Mouse (Mus musculus) kidney, embryonic 14.5 days (tissue): ENCODE measurements around the gene Hnrnpa2b1. TPM values are rescaled to one million over a fixed set of nuclear protein-coding genes. Genes with fewer than 3 reads are reported as not detected.

Source experiments
- ATAC-seq: fragments of 200-750 bp; cut with Nextera tagmentation; 2 replicates; pipeline ENCODE4 v1.8.0; 2017; ENCODE audit warnings: moderate number of reproducible peaks, mild to moderate bottlenecking, moderate TSS enrichment, moderate library complexity; ENCODE audit not compliant: low FRiP score, low TSS enrichment
- H3K27ac ChIP-seq: fragments of 300-500 bp; sonication (generic); 2 replicates; pipeline ENCODE4 v1.5.1; 2014; ENCODE audit warnings: low read depth, mild to moderate bottlenecking, low read length, moderate library complexity, mixed read lengths
- H3K27me3 ChIP-seq: fragments of 300-500 bp; sonication (generic); 2 replicates; pipeline ENCODE4 v1.6.1; 2014; ENCODE audit warnings: mild to moderate bottlenecking, low read length; ENCODE audit not compliant: control insufficient read depth, insufficient read depth
- H3K36me3 ChIP-seq: fragments of 300-500 bp; sonication (generic); 2 replicates; pipeline ENCODE4 v1.6.1; 2014; ENCODE audit warnings: low read length, mixed read lengths; ENCODE audit not compliant: control insufficient read depth, insufficient read depth
- H3K4me1 ChIP-seq: fragments of 300-500 bp; sonication (generic); 2 replicates; pipeline ENCODE4 v1.6.1; 2014; ENCODE audit warnings: low read length, mixed read lengths; ENCODE audit not compliant: control insufficient read depth, insufficient read depth
- H3K4me2 ChIP-seq: fragments of 300-500 bp; sonication (generic); replicated peaks from 2 replicates; pipeline ENCODE4 v1.6.1; 2014; ENCODE audit warnings: low read depth, mild to moderate bottlenecking, low read length
- H3K4me3 ChIP-seq: fragments of 300-500 bp; sonication (generic); 2 replicates; pipeline ENCODE4 v1.5.1; 2014; ENCODE audit warnings: mild to moderate bottlenecking, low read length
- H3K9ac ChIP-seq: fragments of 300-500 bp; sonication (generic); 2 replicates; pipeline ENCODE4 v1.6.1; 2014; ENCODE audit warnings: low read depth, mild to moderate bottlenecking, low read length, moderate library complexity
- H3K9me3 ChIP-seq: fragments of 300-500 bp; sonication (generic); 2 replicates; pipeline ENCODE4 v1.6.1; 2016; ENCODE audit warnings: low read length; ENCODE audit not compliant: control insufficient read depth
- WGBS: fragments of 180-500 bp; shearing (Covaris S2); extraction: QIAGEN DNeasy Blood & Tissue Kit; methylation state at CpG from one replicate; pipeline ENCODE4 v1.1.7; 2014; 5-methylcytosine and 5-hydroxymethylcytosine counted together
- polyA plus RNA-seq: library from polyadenylated mRNA; unstranded; fragments of >200 nt; fragmentation: Nextera tagmentation; extraction: Ambion mirVana; gene quantifications from 2 replicates; pipeline ENCODE4 v1.2.1, GENCODE M21; 2014

The Hnrnpa2b1 gene
- polyA plus RNA-seq, 1 experiment from 2014 or later, result 1,378 TPM

DNA sequence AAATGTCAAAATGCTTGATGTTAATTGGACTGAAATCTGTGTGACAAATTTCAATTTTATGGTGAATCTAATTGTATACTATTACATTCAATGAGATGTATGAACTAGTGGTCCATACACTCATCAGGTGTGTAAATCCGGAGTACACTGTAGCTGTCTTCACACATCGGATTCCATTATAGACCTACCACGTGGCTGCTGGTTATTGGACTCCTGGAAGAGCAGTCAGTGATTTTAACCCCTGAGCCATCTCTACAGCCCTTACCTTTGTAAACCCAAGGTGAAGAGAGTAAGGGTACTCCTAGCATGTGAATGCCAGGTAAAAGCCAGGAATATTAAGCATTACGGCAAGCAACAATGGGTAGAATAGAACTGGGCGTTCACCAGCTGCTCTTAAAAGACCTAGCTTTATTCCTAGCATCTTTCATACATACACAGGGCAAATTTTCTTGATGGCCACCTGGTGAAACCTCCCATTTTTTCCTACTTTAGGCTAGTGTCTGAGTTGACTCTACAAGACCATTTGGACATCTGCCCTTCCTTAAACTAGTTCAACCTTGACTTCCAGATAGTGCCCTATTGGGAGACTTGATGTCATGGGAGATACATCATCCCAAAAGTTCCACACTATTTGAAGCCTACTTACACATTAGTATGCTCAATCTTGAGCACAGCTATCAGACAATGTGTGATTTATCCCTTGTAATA, 10.2 kb downstream of the Hnrnpa2b1 start:
- no peaks in the 10 kb centered on the region for H3K27me3 ChIP-seq
- no peak overlapping the region for H3K4me3 ChIP-seq
- H3K27ac ChIP-seq, result no peak overlapping the region
- peaks cover 56% of the 10 kb centered on the region for H3K36me3 ChIP-seq
- ATAC-seq, result peak; percentile 34; the same call in 1 of the 2 replicates
- no peaks in the 10 kb centered on the region for H3K4me1 ChIP-seq
- 46% methylated on average over 5 of the region's 5 CpGs for WGBS
- H3K4me2 ChIP-seq, result no peak overlapping the region
- H3K9me3 ChIP-seq, result no peaks in the 10 kb centered on the region
- no peak overlapping the region for H3K9ac ChIP-seq

DNA sequence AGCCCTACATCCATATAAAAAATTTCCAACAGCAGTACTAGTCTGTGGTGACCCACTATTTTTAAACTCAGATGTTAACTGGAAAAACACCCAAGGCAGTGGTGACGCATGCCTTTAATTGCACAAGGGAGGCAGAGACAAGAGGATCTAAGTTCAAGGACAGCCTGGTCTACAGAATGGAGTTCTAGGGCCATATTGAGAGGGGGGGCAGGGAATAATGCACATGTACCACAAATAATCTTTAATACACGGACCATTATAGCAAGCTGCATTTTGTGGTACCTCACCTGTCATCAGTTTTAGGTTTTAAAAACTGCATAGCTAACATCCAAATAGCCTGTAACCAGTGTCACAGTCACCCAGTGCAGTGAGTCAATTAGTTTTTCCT, 10.8 kb downstream of the Hnrnpa2b1 start:
- WGBS, result 45% methylated on average over 2 of the region's 2 CpGs
- Histone ChIP-seq H3K4me3 (no peak overlapping the region), H3K9me3 (no peaks in the 10 kb centered on the region), H3K4me1 (no peaks in the 10 kb centered on the region), H3K9ac (no peak overlapping the region), H3K27ac (no peak overlapping the region), H3K4me2 (no peak overlapping the region), H3K27me3 (no peaks in the 10 kb centered on the region), H3K36me3 (peaks cover 50% of the 10 kb centered on the region)
- ATAC-seq, result no peak

DNA sequence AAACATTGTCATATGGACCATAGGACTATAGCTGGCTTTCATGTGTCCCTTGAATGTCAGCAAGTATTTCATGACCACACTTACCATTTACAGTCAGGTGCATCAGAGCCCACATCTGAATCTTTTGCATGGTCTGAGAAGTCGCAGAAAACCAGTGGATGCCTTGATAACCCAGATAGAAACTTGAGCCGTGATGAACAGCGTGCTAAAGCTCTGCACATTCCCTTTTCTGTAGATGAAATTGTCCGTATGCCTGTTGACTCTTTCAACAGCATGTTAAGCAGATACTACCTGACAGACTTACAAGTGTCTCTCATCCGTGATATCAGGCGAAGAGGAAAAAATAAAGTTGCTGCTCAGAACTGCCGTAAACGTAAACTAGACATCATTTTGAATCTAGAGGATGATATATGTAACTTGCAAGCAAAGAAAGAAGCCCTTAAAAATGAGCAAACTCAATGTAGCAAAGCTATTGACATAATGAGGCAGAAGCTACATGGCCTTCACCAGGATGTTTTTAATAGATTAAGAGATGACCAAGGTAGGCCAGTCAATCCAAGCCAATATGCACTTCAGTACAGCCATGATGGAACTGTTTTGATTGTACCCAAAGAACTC, 11.8 kb downstream of the Hnrnpa2b1 start:
- Histone ChIP-seq H3K4me2 (no peak overlapping the region), H3K9ac (no peak overlapping the region), H3K27ac (no peak overlapping the region), H3K27me3 (no peaks in the 10 kb centered on the region), H3K36me3 (peaks cover 40% of the 10 kb centered on the region), H3K4me1 (no peaks in the 10 kb centered on the region), H3K4me3 (no peak overlapping the region), H3K9me3 (no peaks in the 10 kb centered on the region)
- 81% methylated on average over 8 of the region's 8 CpGs for WGBS
- no peak for ATAC-seq

DNA sequence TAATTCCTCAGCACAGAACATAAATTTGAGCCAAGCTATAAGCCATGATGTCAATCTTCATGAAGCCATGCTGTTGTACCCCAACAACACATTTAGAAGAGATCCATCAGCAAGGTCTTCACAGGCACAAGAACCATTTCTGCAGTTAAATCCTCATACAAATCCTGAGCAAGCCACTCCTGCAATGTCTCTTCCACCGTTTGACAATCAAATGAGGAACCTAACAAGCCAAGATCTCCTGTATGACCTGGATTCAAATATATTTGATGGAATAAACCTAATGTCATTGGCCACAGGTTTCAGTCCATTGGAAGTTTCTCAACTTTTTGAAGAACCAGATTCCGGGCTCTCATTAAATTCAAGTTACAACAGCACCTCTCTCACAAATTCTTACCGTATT, 12.4 kb downstream of the Hnrnpa2b1 start:
- Histone ChIP-seq H3K27me3 (no peaks in the 10 kb centered on the region), H3K9me3 (no peaks in the 10 kb centered on the region), H3K4me3 (no peak overlapping the region), H3K4me1 (no peaks in the 10 kb centered on the region), H3K36me3 (peaks cover 36% of the 10 kb centered on the region), H3K9ac (no peak overlapping the region), H3K4me2 (no peak overlapping the region), H3K27ac (no peak overlapping the region)
- 67% methylated on average over 3 of the region's 3 CpGs for WGBS
- ATAC-seq, result no peak

DNA sequence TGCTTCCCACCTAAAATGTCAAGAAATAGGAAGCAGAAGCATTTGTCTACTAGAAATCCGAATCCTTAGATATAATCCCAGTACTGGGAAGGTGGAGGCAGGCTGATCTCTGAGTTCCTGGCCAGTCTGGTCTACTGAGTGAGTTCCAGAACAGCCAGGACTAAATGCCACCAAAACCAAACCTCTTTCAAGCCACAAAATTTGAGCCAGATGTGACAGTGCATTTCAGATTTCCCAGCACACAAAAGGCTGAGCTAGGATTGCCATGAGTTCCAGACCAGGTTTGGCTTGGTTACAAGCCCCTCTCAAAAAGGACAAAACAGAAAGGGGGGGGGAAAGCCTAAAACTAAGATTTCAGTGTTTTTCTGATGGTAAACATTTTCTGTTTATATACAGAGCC, 13.5 kb downstream of the Hnrnpa2b1 start:
- Histone ChIP-seq H3K9ac (no peak overlapping the region), H3K4me3 (no peak overlapping the region), H3K27ac (no peak overlapping the region), H3K4me1 (no peaks in the 10 kb centered on the region), H3K27me3 (no peaks in the 10 kb centered on the region), H3K36me3 (peaks cover 26% of the 10 kb centered on the region), H3K4me2 (no peak overlapping the region), H3K9me3 (no peaks in the 10 kb centered on the region)
- no peak for ATAC-seq
- 72% methylated on average over 1 of the region's 1 CpGs for WGBS

DNA sequence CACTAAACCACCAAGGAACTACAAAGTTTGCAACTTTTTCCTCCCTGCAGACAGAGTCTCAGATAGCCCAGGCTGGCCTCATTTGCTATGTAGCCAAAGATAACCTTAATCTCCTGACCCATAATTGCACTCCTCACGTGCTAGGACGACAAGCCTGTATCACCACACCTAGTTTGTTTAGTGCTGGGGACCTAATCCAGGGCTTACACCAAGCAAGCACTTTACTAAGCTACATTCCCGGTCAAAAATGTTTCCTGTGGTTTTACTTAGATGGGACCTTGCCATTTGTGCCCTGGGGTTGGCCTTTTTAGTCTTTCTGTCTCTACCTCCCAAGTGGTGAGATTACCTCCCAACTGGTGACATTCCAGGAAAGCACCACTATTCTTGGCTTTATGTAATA, 14.7 kb downstream of the Hnrnpa2b1 start:
- ATAC-seq, result no peak
- no peaks in the 10 kb centered on the region for H3K4me1 ChIP-seq
- WGBS, result 66% methylated on average over 3 of the region's 3 CpGs

DNA sequence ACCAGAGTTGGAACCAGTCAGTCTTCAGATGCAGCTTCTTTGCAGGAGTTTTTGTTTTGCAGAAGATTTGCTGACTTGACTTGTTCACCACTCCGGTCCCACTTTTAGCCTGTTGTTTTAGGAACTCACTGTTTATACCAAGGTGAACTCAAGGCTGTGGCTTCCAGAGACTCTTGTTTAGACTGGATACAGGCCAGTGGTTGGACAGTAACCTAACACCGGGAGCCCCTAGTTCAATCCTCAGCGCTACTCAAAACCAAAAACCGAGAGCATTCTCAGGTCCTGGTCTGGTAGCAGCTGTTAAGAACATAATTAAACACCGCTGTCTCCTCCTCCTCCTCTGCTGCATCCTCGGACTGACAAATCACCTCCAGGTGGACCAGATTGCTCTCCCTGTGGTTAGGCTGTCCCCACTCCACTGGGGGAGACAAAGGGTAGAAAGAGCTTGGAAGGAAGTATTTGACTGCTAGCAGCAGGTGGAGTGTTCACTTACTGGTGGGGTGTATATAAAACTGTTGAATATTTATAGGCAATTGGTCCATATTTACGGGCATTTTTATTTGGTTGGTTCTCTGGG, 16.7 kb downstream of the Hnrnpa2b1 start:
- Histone ChIP-seq H3K36me3 (peaks cover 1% of the 10 kb centered on the region), H3K9ac (no peak overlapping the region), H3K27ac (0 out of 2 replicates have a peak overlapping the region, but pooled peaks have one; percentile 2), H3K27me3 (no peaks in the 10 kb centered on the region), H3K4me3 (no peak overlapping the region), H3K9me3 (no peaks in the 10 kb centered on the region), H3K4me2 (no peak overlapping the region), H3K4me1 (no peaks in the 10 kb centered on the region)
- ATAC-seq, result peak; percentile 63; the same call in 1 of the 2 replicates
- WGBS, result 31% methylated on average over 7 of the region's 7 CpGs

More for the DNA sequence above, 14.7 kb downstream of the Hnrnpa2b1 start:
- Histone ChIP-seq H3K9ac (no peak overlapping the region), H3K36me3 (peaks cover 16% of the 10 kb centered on the region), H3K4me3 (no peak overlapping the region), H3K4me2 (no peak overlapping the region), H3K9me3 (no peaks in the 10 kb centered on the region), H3K27me3 (no peaks in the 10 kb centered on the region), H3K27ac (no peak overlapping the region)

DNA sequence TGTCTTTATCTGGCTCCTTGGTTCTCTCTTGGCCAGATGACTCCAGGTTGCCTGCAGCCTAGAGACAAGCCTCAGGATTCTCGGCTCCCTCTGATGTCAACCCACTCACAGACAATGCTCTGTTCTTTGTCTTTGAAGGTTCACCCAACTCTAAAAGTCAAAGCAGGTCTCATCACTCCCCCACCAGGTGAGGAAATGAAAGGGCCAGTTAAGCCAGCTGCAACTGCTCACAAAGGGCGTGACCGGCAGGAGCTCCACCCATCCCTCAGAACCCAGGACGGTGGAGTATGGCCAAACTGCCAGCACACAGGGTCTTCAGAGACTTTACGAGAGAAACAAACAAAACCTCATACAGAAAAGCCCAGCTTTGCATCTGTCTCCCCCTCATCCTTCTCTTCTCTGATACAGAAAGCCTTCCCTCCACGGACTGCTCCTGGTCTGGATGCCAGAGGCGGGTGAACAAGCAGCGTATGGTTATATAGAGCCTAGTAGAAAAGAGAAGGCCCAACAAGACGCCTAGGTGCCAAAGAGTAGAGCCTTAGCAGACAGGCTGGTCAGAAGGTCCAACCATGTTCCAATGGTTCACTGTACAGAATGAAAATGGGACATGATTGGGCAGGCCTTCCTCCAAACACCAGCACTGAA, 27.4 kb downstream of the Hnrnpa2b1 start:
- Histone ChIP-seq H3K9ac (no peak overlapping the region), H3K4me3 (no peak overlapping the region), H3K9me3 (no peaks in the 10 kb centered on the region), H3K4me2 (no peak overlapping the region), H3K27ac (no peak overlapping the region), H3K36me3 (no peaks in the 10 kb centered on the region), H3K27me3 (no peaks in the 10 kb centered on the region), H3K4me1 (no peaks in the 10 kb centered on the region)
- WGBS, result 56% methylated on average over 9 of the region's 9 CpGs
- no peak for ATAC-seq
